Mouse (Mus musculus) liver, embryonic 15.5 days (tissue): Measurements from ENCODE around the gene Gif. TPM values are rescaled to one million over a fixed set of nuclear protein-coding genes. Genes with fewer than 3 reads are reported as not detected.

Experiments used
- ATAC-seq: fragments of 200-750 bp; cut with Nextera tagmentation; 2 replicates; pipeline ENCODE4 v1.8.0; 2017; ENCODE audit warnings: moderate number of reproducible peaks, mild to moderate bottlenecking, moderate library complexity; ENCODE audit not compliant: insufficient read depth
- H3K27ac ChIP-seq: fragments of 300-500 bp; sonication (generic); replicated peaks from 2 replicates; pipeline ENCODE4 v1.5.1; 2015; ENCODE audit warnings: mild to moderate bottlenecking, inconsistent platforms
- H3K27me3 ChIP-seq: fragments of 300-500 bp; sonication (generic); 2 replicates; pipeline ENCODE4 v1.6.1; 2015; ENCODE audit warnings: mild to moderate bottlenecking, inconsistent platforms
- H3K36me3 ChIP-seq: fragments of 300-500 bp; sonication (generic); replicated peaks from 2 replicates; pipeline ENCODE4 v1.6.1; 2015; ENCODE audit warnings: moderate library complexity, mild to moderate bottlenecking, inconsistent platforms
- H3K4me1 ChIP-seq: fragments of 300-500 bp; sonication (generic); replicated peaks from 2 replicates; pipeline ENCODE4 v1.6.1; 2015; ENCODE audit warnings: inconsistent platforms
- H3K4me2 ChIP-seq: fragments of 300-500 bp; sonication (generic); 2 replicates; pipeline ENCODE4 v1.6.1; 2015; ENCODE audit warnings: moderate library complexity, mild to moderate bottlenecking, inconsistent platforms
- H3K4me3 ChIP-seq: fragments of 300-500 bp; sonication (generic); replicated peaks from 2 replicates; pipeline ENCODE4 v1.5.1; 2015; ENCODE audit warnings: mild to moderate bottlenecking, inconsistent platforms
- H3K9ac ChIP-seq: fragments of 300-500 bp; sonication (generic); 2 replicates; pipeline ENCODE4 v1.6.1; 2015; ENCODE audit warnings: moderate library complexity, mild to moderate bottlenecking, inconsistent platforms
- H3K9me3 ChIP-seq: fragments of 300-500 bp; sonication (generic); replicated peaks from 2 replicates; pipeline ENCODE4 v1.6.1; 2016; ENCODE audit warnings: inconsistent platforms
- WGBS: fragments of 180-500 bp; shearing (Covaris S2); methylation state at CpG from one replicate; pipeline ENCODE4 v1.1.7; 2015; ENCODE audit warnings: mixed read lengths; ENCODE audit not compliant: insufficient replicate concordance; 5-methylcytosine and 5-hydroxymethylcytosine counted together
- polyA plus RNA-seq: library from polyadenylated mRNA; unstranded; fragments of >200 nt; fragmentation: Nextera tagmentation; extraction: Ambion mirVana; gene quantifications from 2 replicates; pipeline ENCODE4 v1.2.1, GENCODE M21; 2015

The Gif gene
- polyA plus RNA-seq: not detected in 2 replicates

DNA sequence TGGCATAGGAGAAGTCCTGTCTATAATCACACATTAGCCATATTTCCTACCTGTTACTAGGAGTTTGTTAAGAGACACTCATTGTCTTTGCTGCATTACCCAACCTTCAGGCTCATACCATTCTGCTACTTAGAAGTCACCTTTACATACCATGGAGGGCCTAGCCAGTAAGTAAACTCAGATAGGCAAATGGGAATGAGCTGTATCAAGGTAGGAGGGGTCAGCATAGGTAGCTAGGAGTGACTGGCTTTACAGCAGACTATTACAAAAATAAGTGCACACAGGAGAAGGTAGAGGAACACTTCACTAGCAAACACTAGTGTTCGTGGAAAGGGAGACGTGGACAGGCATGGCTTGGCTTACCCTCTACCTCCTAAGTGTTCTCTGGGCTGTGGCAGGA is at the start of gene Gif:
Gif (plus strand) TSS at position 257 of the 400 bp plus-strand sequence.
- H3K36me3 ChIP-seq: no peaks in the 10 kb centered on the region
- H3K27ac ChIP-seq: no peak within 1 kb of the TSS
- WGBS: 78% methylated on average over 2 of the region's 2 CpGs
- no peaks in the 10 kb centered on the region for H3K9me3 ChIP-seq
- no peak within 1 kb of the TSS for H3K9ac ChIP-seq
- peaks cover 11% of the 10 kb centered on the region for H3K4me1 ChIP-seq
- no peak within 1 kb of the TSS for H3K4me2 ChIP-seq
- ATAC-seq: no peak
- no peak within 1 kb of the TSS for H3K4me3 ChIP-seq
- H3K27me3 ChIP-seq: no peaks in the 10 kb centered on the region

- ATAC-seq: no peak
- Histone ChIP-seq H3K4me3 (no peak overlapping the region), H3K9me3 (no peaks in the 10 kb centered on the region), H3K36me3 (no peaks in the 10 kb centered on the region), H3K4me2 (no peak overlapping the region), H3K4me1 (no peaks in the 10 kb centered on the region), H3K9ac (no peak overlapping the region), H3K27ac (no peak overlapping the region), H3K27me3 (no peaks in the 10 kb centered on the region)
- 77% methylated on average over 6 of the region's 6 CpGs for WGBS
Measured at GRCm38 (mm10) chr19:11698342-11698741, 49.0 kb upstream of the Gif start.

GRCm38 (mm10) chr19:11712451-11712850 is 34.9 kb upstream of the Gif start:
- H3K9ac ChIP-seq: no peak overlapping the region
- WGBS: 59% methylated on average over 4 of the region's 4 CpGs
- no peak overlapping the region for H3K27ac ChIP-seq

DNA sequence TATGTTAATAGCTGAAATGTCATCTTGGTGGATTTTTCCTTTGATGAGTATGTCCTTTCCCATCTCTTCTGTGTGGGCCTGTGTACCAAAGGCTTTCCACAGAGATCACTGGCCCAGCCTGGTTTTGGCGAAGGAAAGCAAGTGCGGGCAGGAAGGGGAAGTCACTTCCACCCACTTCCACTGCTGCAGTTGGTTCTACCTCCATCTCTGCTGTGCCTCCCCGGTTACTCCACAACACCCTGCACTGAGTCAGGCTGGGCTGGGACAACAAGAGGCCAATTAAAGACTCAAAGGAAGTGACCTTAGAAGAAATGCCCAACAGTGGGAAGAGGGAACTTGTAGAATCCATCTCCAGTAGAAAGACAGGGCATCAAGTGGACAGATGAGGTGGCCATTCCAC is 27.3 kb upstream of the Gif start:
- H3K4me1 ChIP-seq: no peaks in the 10 kb centered on the region
- no peak overlapping the region for H3K9ac ChIP-seq
- ATAC-seq: no peak
- no peak overlapping the region for H3K4me3 ChIP-seq
- H3K9me3 ChIP-seq: no peaks in the 10 kb centered on the region
- H3K36me3 ChIP-seq: no peaks in the 10 kb centered on the region
- H3K27ac ChIP-seq: no peak overlapping the region
- 47% methylated on average over 3 of the region's 3 CpGs for WGBS
- no peaks in the 10 kb centered on the region for H3K27me3 ChIP-seq
- no peak overlapping the region for H3K4me2 ChIP-seq

More at GRCm38 (mm10) chr19:11712451-11712850, 34.9 kb upstream of the Gif start:
- Histone ChIP-seq H3K4me3 (no peak overlapping the region), H3K27me3 (no peaks in the 10 kb centered on the region), H3K36me3 (no peaks in the 10 kb centered on the region), H3K4me1 (no peaks in the 10 kb centered on the region), H3K9me3 (no peaks in the 10 kb centered on the region), H3K4me2 (no peak overlapping the region)
- no peak for ATAC-seq

DNA sequence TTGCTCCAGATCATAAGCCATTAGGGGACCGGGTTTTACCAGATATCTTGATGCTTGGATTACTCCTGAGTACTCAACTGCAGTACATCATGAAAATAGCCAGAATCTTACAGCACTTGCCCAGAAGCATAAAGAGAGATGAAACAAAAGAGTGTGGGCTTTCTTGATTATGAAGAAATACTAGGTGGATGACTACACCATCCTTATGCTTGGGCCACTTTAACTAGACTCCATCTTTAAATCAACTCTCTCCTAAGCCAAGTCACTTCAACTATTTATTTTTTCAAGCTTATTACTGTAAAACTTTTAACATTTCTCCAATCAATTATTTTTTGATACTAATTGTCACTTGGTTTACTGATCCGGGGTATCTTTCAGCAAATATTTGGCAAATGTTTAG is 23.5 kb upstream of the Gif start:
- peaks cover 16% of the 10 kb centered on the region for H3K4me1 ChIP-seq
- H3K36me3 ChIP-seq: no peaks in the 10 kb centered on the region
- H3K4me3 ChIP-seq: no peak overlapping the region
- no peaks in the 10 kb centered on the region for H3K27me3 ChIP-seq
- no peak overlapping the region for H3K4me2 ChIP-seq
- 78% methylated on average over 2 of the region's 2 CpGs for WGBS
- ATAC-seq: no peak
- H3K9ac ChIP-seq: no peak overlapping the region
- H3K9me3 ChIP-seq: no peaks in the 10 kb centered on the region
- no peak overlapping the region for H3K27ac ChIP-seq

GRCm38 (mm10) chr19:11724275-11724674 is 23.1 kb upstream of the Gif start:
- H3K27ac ChIP-seq: no peak overlapping the region
- 72% methylated on average over 6 of the region's 6 CpGs for WGBS
- H3K27me3 ChIP-seq: no peaks in the 10 kb centered on the region
- H3K36me3 ChIP-seq: no peaks in the 10 kb centered on the region
- H3K9me3 ChIP-seq: no peaks in the 10 kb centered on the region
- H3K9ac ChIP-seq: no peak overlapping the region
- no peak overlapping the region for H3K4me3 ChIP-seq
- H3K4me1 ChIP-seq: peaks cover 16% of the 10 kb centered on the region
- no peak overlapping the region for H3K4me2 ChIP-seq
- ATAC-seq: no peak

DNA sequence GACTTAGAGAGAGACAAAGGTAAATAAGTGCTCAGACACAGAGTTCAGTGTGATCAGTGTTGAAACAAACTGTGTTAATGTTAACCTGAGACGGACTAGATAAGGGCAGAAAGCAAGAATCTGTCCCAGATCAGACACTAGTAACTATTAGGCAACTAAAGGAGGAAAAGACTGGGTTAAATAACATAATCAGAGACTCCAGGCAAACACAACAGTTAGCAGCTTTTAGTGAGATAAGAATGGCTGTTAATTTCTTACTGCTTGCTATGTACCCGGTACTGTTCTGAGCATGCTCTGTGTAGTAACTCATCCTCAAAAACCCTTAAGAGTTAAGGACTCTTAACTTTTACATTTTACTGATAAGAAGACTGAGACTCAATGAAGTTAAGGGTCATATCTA is 21.4 kb upstream of the Gif start:
- WGBS: 11% methylated on average over 2 of the region's 2 CpGs
- ATAC-seq: peak; percentile 86
- H3K27ac ChIP-seq: 0 out of 2 replicates have a peak overlapping the region, but pooled peaks have one; percentile 72

DNA sequence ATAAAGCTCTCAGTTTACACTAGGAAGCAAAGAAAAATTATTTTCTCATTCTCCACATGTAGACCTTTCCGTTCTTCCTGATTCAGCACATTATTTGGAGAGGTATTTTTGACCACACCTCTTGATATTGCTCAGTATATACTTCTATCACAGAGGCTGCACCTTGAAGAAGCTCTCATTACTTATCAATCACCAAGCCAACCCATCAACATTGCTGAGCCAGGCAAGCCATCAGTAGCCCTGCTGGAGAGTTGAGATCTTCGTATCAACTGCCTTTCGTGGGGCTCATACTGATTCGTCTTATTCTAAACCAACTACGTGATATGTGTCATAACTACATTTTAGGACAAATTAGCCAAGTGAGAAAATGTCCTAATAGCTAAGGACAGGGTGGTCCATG is 20.1 kb upstream of the Gif start:
- H3K9ac ChIP-seq: no peak overlapping the region
- ATAC-seq: peak; percentile 75
- no peaks in the 10 kb centered on the region for H3K9me3 ChIP-seq
- H3K4me3 ChIP-seq: no peak overlapping the region
- H3K27me3 ChIP-seq: no peaks in the 10 kb centered on the region
- H3K4me2 ChIP-seq: 0 out of 2 replicates have a peak overlapping the region, but pooled peaks have one; percentile 5
- H3K36me3 ChIP-seq: no peaks in the 10 kb centered on the region
- H3K4me1 ChIP-seq: peaks cover 16% of the 10 kb centered on the region
- H3K27ac ChIP-seq: peak overlapping the region; percentile 31; the same call in 1 of the 2 replicates
- 18% methylated on average over 5 of the region's 5 CpGs for WGBS

More for the DNA sequence above, 21.4 kb upstream of the Gif start:
- Histone ChIP-seq H3K27me3 (no peaks in the 10 kb centered on the region), H3K9ac (no peak overlapping the region), H3K9me3 (no peaks in the 10 kb centered on the region), H3K4me1 (peaks cover 16% of the 10 kb centered on the region), H3K4me3 (no peak overlapping the region), H3K36me3 (no peaks in the 10 kb centered on the region), H3K4me2 (no peak overlapping the region)

- ATAC-seq: no peak
- 36% methylated on average over 1 of the region's 1 CpGs for WGBS
- no peak overlapping the region for H3K27ac ChIP-seq
- no peak overlapping the region for H3K4me3 ChIP-seq
- H3K9me3 ChIP-seq: no peaks in the 10 kb centered on the region
- peaks cover 16% of the 10 kb centered on the region for H3K4me1 ChIP-seq
- H3K27me3 ChIP-seq: no peaks in the 10 kb centered on the region
- no peak overlapping the region for H3K4me2 ChIP-seq
- H3K9ac ChIP-seq: no peak overlapping the region
- H3K36me3 ChIP-seq: no peaks in the 10 kb centered on the region
Measured at GRCm38 (mm10) chr19:11730278-11730677, 17.1 kb upstream of the Gif start.

DNA sequence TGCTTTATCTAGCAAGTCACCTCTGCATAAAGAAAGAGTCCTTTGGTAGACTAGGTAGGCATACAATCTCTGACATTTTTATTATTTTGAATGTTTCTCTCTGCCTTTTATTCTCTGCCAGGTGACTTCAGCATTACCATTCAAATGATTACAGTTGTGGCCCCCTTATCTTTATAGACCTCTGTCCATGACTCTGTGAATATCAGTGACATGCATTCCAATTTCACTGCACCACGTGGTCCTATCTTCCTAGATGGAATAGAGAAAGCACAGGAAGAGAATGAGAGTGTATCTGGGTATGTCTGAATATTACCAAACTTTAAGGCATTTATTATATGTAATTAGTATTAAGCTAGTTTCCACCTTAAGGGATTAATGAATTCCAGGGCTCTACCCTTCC is 10.9 kb upstream of the Gif start:
- Histone ChIP-seq H3K27ac (no peak overlapping the region), H3K4me3 (no peak overlapping the region), H3K4me1 (peaks cover 4% of the 10 kb centered on the region; the same call in 1 of the 2 replicates), H3K9me3 (no peaks in the 10 kb centered on the region), H3K27me3 (no peaks in the 10 kb centered on the region), H3K9ac (no peak overlapping the region), H3K36me3 (no peaks in the 10 kb centered on the region), H3K4me2 (no peak overlapping the region)
- WGBS: 11% methylated on average over 1 of the region's 1 CpGs
- ATAC-seq: peak; percentile 67; the same call in 1 of the 2 replicates

- H3K9me3 ChIP-seq: no peaks in the 10 kb centered on the region
- peak; percentile 83 for ATAC-seq
Measured at GRCm38 (mm10) chr19:11745680-11746079, 1.7 kb upstream of the Gif start.

GRCm38 (mm10) chr19:11765059-11765458 is 17.7 kb downstream of the Gif start:
- Histone ChIP-seq H3K4me1 (peaks cover 7% of the 10 kb centered on the region; the same call in 1 of the 2 replicates), H3K36me3 (no peaks in the 10 kb centered on the region), H3K4me2 (no peak overlapping the region), H3K9ac (no peak overlapping the region), H3K9me3 (no peaks in the 10 kb centered on the region), H3K27me3 (no peaks in the 10 kb centered on the region), H3K4me3 (no peak overlapping the region), H3K27ac (no peak overlapping the region)
- no peak for ATAC-seq
- 62% methylated on average over 3 of the region's 3 CpGs for WGBS

More at GRCm38 (mm10) chr19:11745680-11746079, 1.7 kb upstream of the Gif start:
- H3K27me3 ChIP-seq: no peaks in the 10 kb centered on the region
- no peak overlapping the region for H3K9ac ChIP-seq
- H3K4me2 ChIP-seq: no peak overlapping the region; the same call in 1 of the 2 replicates
- peaks cover 11% of the 10 kb centered on the region for H3K4me1 ChIP-seq
- no peak overlapping the region for H3K4me3 ChIP-seq
- H3K27ac ChIP-seq: no peak overlapping the region
- H3K36me3 ChIP-seq: no peaks in the 10 kb centered on the region
